14 mouse cellular contexts compared by ENCODE assay signal in genomic region chr5:66391771-66392170, GRCm38 (mm10).
"Had no signal": no experiment of that assay in that cellular context is flagged by ENCODE, and none has a peak within 500 bp of the region (broad histone marks: within the 10 kb centered on the region; RNA-seq: fewer than 3 reads in every experiment).

No protein-coding gene starts in this region.

- H3K4me2 ChIP-seq: limb, embryonic 12.5 days; liver, embryonic 13.5 days; lung, embryonic 15.5 days; midbrain, embryonic 12.5 days had no signal

- H3K9me3 ChIP-seq: limb, embryonic 12.5 days; liver, embryonic 13.5 days; lung, embryonic 15.5 days; megakaryocyte, embryonic 14.5 days; midbrain, embryonic 12.5 days had no signal

- H3K9ac ChIP-seq: limb, embryonic 12.5 days; liver, embryonic 13.5 days; liver, postnatal 0 days; lung, embryonic 15.5 days; midbrain, embryonic 12.5 days had no signal

- H3K27me3 ChIP-seq: limb, embryonic 12.5 days; liver, embryonic 13.5 days; lung, embryonic 15.5 days; midbrain, embryonic 12.5 days had no signal

- H3K36me3 ChIP-seq: liver, embryonic 13.5 days had no signal

- H3K4me3 ChIP-seq: layer of hippocampus, adult 2 months; limb, embryonic 12.5 days; liver, embryonic 13.5 days; lung, embryonic 15.5 days; megakaryocyte, embryonic 14.5 days; midbrain, embryonic 12.5 days had no signal

- H3K4me1 ChIP-seq: liver, embryonic 13.5 days; lung, embryonic 15.5 days; megakaryocyte, embryonic 14.5 days had no signal

- ATAC-seq: liver, postnatal 0 days had no signal

- H3K27ac ChIP-seq: layer of hippocampus, adult 2 months; limb, embryonic 12.5 days; liver, embryonic 13.5 days; lung, embryonic 15.5 days; macrophage; midbrain, embryonic 12.5 days had no signal

- DNase-seq: kidney, adult 18-20 months; liver; liver, embryonic 13.5 days; liver, postnatal 0 days; lung, postnatal 14 days; right cerebral cortex, adult 18-20 months; right cerebral cortex, postnatal 25 days; thymus, postnatal 36 days had no signal
